Mouse (Mus musculus): ENCODE results near the gene Smpd4.
"Not testable (repeated sequence)": the region's sequence is repeated elsewhere in the genome, so short reads cannot be mapped to it uniquely, and the experiment has no call there.

The Smpd4 gene

DNA sequence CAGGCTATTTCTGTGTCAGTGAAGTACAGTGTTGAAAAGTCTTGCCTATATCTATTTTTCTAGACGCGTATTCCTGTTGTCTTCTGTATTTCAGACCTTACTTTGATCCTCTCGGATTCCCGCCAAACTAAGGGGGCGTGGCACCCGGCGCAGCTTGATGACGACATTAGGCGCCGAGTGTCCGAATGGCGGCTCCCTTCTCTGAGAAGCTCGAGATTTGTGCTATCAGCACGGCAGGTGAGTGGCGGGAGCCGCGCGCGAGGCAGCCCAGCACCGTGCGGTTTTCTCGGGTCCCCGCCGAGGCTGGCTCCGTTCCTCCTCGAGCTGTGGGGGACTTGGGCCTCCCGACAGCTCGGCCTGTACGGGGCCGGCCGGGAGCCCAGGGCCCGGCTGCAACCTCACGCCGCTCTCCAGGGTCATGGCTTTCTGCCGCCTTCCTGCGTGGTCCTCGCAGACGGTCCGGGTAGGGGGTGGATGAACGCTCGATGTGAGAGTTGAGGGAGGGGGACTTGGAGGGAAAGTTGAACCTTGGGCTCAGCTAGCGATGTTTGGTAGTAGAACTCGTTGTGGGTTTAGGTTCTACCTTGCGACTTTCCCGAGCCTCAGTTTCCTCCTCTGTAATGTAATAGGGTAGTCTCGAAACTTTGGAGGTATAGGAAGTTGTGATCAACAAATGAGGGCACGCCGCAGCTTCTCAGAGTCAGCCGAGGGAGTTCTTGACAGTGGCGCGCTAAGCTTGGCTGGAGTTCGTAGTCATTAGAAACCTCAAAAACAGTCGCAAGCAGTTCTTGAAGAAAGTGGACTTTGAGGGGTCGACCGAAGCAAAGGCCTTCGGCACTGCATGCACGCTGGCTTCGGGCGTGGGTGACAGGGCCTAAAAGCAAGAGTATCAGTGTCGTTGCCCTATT lies at the start of gene Smpd4:
Smpd4 (plus strand) TSS at position 157 of the 908 bp plus-strand sequence.
- peak; percentile 88 to 95 for DNase-seq (ENCODE audit: low spot score in 2 of 2)

DNA sequence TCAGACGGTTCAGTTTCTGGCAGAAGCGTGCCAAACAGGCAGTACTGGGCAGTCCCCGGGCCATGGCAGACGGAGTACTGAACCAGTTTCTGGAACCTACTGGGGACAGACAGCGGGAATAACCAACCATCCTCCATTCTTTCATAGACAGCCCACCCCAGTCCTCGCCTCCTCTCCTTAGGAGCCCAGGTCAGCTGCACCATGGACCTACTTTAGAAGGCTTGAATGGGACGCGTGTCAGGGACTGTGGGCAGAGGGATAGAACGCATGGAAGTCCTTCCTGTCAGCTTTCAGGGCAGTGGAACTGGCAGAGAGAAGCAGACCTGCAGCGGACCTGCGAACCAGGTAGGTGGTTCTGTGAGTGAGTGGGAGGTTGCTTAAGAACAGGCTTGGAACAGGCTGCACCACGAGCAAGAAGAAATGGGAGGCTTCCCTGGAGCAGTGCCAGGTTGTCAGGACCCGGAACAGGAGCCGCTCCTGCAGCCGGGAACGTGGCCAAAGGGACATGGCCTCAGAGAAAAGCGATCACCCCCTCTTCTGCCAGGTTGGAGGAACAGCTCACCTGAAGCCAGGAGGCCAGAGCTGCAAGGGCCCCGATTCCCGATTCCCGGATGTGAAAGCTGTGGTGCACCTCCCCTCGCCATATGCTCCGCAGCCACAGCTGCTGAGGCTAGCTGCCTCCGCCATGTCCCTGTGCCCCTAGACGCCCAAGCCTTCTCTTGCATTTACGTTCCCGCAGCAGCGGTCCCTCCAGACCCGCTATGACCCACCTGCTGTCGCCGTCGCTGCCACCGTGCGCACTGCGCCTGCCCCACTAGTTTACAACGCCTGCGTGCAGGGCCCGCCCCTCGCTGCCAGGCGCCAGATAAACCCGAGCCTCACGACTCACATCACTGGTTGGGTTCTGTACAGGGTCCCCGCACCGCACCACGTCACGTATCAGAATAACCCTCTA lies 43.0 kb upstream of the Smpd4 start:
- peak; percentile 59 to 64 for DNase-seq (ENCODE audit: low spot score in 2 of 2)

DNA sequence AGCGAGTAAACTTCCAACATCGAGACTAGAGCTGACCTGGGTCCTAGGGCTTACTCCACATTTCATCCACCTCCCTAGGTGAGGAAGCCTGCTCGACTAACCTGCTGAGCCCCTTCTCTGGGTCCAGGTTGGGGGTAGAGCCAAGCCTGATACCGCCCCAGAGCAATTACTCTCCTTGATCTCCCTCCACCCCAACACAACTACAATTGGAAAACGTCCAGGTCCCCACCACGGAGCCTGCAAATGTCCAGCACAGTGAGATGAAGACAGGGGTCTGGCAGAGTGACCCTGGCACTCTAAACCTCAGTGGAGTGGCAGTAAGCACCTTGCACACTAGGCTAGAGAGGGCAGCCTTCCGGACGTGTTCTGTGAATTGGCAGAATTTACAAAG lies 42.3 kb upstream of the Smpd4 start:
- no peak for DNase-seq (ENCODE audit: low spot score in 2 of 2)

DNA sequence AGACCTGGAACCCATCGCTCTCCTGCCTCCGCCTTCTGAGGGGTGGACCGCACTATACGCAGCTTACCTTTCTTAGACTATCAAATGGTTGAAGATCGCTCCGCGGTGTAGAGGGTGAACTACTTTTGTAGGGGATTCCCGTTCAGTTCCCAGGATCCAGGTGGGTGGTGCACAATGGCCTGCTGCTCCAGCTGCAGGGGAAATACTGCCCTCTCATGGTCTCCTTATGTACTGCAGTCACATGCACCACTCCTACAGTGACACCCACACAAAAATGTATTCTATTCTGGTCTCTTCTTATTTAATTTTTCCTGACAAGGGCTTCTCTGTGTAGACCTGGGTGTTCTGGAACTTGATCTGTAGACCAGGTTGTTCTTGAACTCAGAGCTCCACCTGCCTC lies 36.1 kb upstream of the Smpd4 start, which contains the start of gene Slc7a4:
Slc7a4 (minus strand) TSS at position 151 of the 400 bp plus-strand sequence.
- DNase-seq (ENCODE audit: low spot score in 2 of 2), result no peak

DNA sequence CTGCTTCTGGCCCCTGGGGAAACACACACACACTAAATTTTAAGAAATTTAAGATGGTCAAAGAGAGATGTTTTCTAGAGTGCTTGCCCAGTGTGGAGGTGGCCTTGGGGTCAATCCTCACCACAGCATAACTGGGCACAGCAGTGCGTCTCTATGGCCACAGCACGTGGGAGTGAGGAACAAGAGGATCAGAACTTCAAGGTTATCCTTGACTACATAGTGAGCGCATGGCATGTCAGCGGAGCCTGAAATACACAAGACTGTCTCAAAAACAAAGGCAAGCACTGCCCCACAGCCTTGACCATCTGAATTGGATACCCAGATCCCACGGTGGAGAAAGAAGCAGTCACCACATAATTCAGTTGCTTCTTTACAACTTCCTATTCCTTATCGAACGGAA lies 34.6 kb upstream of the Smpd4 start:
- no peak for DNase-seq (ENCODE audit: low spot score in 2 of 2)

DNA sequence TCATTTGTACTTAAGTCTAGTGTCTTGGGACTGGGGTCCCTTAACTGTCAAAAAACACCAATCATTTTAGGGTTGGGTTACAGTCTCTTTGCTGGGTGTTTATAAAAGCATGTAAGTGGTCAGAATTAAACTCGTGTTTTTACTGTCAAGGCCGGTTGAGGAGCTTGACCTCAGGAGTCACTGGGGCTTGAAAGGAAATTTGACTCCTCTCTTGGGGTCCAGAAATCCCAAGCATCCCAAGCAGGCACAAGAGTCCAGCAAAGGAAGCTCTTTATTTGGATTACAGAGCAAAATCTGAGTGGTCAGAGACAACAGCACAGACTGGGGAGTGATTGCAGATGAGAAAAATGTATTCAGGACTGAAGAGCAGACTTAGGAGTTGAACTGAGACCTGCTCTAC lies 28.4 kb upstream of the Smpd4 start:
- DNase-seq (ENCODE audit: low spot score in 2 of 2), result no peak

DNA sequence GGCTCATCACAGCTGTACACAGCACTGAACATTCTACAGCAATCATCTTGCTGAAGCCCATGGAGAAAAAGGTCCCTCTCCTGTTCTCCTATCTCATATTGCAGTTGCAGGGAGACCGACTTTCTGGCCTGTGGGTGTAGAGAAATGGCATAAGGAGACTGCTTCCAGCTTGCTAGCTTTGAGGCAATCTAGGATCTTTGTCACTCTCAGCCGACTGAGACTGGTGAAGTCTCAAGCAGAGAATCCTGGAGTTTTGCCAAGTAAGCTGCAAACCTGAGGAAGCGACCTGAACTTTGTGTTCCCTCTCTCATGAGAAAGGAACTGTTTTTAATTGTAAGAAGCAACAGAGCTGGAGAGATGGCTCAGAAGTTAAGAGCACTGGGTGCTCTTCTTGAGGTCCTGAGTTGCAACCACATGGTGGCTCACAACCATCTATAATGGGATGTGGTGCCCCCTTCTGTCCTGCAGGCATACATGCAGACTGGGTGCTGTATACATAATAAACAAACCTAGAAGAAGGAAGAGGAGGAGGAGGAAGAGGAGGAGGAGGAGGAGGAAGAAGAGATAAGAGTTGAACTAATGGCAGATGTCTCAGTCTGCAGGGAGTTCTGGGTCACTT lies 18.1 kb upstream of the Smpd4 start:
- no peak for DNase-seq (ENCODE audit: low spot score in 2 of 2)

DNA sequence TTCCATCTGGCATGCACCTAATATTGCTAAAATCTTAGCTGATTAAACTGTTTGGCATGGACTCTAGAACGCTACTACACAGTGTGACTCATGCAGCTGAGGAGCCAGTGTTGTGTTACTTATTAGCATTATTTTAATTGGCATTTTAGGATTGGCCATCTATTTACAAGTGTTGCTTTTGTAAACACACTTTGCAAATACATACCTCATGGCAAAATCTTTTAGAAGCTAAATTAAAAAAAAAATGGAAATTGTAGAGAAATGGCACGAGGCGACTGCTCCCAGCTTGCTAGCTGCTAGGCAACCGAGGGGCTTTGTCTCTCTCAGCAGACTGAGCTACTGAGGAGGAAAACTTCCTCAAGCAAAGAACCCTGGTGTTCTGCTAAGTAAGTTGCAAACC lies 14.2 kb upstream of the Smpd4 start:
- no peak for DNase-seq (ENCODE audit: low spot score in 2 of 2)

DNA sequence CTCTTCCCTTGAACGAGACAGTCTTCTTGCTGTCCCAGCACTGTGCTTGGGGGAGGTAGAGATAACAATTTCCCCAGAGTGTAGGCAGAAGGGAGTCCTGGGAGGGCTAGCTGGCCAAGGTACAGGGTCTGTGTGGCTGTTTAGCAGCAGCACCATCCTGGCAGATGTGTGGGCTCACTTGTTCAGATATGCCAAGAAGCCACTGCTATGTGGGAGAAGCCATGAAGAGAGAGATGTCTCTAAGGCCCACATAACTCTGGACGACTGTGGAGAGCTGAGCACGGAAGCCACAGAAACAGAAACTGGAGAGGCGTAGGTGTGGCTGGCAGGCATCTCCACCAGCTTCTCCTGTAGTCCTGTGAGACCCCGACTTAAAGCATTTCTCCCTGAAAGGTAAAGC lies 13.5 kb upstream of the Smpd4 start:
- DNase-seq (ENCODE audit: low spot score in 2 of 2), result no peak

DNA sequence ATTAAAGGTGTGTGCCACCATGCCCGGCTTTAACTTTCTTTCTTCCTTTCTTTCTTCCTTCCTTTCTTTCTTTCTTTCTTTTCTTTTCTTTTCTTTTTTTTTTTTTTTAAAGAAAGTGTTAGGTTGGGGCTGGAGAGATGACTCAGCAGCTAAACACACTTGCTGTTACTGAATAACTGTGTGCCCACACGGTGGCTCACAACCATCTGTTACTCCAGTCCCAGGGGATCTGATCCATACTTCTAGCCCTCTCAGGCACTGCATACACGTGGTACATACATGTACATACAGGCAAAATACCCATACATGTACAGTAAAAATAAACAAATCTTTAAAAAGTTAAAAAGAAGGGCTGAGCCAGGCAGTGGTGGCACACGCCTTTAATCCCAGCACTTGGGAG lies 7.8 kb upstream of the Smpd4 start:
- DNase-seq (ENCODE audit: low spot score in 2 of 2), result no peak

DNA sequence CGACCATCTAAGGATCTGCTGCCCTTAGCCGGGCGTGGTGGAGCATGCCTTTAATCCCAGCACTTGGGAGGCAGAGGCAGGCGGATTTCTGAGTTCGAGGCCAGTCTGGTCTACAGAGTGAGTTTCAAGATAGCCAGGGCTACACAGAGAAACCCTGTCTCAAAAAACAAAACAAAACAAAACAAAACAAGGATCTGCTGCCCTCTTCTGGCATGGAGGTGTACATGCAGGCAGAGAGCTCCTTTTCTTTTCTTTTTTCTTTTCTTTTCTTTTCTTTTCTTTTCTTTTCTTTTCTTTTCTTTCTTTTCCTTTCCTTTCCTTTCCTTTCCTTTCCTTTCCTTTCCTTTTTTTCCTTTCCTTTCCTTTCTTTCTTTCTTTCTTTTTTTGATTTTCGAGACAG lies 4.4 kb upstream of the Smpd4 start:
- DNase-seq (ENCODE audit: low spot score in 2 of 2), result not testable (repeated sequence)

DNA sequence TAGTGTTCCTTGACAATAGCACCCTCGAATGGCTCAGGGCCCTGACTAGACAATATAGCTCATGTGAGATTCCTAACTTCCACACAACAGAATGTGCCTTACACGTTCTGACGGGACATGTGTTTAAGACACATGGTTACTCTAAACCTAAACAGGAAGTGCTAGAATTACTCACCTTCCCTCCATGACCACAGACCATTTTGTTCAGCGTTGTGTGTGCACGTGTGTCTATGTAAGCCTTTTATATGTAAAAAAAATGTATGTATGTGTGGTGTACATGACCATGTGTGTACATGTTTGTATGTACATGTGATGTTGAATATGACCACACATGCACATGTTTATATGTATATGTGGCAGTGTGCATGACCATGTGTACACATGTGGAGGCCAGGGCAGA lies 2.9 kb upstream of the Smpd4 start:
- DNase-seq (ENCODE audit: low spot score in 2 of 2), result no peak

DNA sequence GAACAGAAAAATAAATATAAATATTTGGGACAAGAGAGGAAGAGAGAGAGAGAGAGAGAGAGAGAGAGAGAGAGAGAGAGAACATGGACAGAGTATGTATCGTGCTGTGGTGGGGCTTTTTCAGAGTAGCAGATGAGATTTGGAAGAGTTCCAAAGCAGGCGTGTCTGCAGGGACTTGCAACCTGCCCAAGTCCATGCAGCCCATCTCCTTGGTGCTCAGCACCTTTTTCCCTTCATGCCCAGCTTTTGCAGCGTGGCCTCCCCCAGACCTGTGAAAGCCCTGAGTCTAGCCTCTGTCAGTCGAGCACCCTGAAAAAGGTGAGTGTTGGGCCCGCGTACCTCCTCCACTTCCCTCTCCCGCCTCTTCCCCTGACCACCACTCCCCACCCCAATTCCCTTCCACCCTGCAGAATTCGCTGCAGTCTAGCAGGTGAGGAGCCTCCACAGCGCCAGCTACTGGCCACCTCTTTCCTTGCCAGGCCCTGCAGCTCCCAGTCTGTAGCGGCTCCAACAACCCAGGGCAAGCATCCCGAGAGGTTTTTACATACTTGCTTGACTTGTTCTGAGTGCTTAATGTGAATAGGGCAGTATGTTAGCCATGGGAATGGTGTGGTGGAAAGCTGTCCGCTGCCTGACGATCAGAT lies 1.1 kb upstream of the Smpd4 start:
- DNase-seq (ENCODE audit: low spot score in 2 of 2), result no peak

DNA sequence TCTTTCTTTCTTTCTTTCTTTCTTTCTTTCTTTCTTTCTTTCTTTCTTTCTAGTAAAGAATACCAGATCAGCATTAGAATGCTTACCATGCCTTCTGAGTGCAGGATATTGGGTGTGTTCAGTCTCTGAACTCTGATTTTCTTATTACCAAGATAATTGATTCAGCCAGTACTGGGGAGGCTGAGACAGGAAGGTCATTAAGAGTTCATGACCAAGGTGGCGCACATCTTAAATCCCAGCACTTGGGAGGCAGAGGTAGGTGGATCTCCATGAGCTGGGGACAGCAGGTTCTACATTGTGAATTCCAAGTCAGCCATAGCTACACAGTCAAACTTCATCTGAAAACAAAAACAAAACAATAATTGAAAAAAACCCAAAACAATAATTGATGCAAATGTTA lies 2.8 kb downstream of the Smpd4 start:
- DNase-seq (ENCODE audit: low spot score in 2 of 2), result no peak

DNA sequence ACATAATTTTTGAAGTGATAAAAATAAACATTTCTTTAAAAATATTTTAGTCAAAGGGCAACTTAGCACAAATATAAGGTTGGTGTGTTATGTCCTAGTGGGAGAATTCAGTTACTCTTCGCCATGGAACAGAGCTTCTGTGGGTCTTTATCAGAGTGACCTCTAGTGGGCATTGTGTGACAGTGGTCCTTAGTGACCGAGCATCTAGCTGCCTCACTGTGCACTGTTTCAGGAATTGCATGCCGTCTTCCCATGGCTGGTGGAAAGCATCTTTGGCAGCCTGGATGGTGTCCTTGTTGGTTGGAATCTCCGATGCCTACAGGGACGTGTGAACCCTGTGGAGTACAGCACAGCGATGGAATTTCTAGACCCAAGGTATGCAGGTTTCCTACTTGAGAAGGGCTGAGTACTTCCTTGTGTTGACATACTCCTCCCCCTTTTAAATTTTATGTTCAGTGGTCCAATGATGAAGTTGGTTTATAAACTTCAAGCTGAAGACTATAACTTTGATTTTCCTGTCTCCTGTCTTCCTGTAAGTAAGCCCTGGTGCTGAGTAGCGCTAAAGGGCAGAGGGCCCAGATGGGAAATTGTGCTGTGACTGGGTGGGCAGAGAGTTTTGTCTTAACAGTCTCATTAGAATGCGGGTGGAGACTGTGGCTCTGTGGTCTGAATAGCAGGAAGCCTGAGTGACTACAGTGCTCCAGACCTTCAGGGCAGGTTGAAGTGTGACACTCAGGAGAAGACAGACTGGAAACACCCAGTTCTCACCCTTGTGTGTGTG lies 6.5 kb downstream of the Smpd4 start:
- no peak for DNase-seq (ENCODE audit: low spot score in 2 of 2)

DNA sequence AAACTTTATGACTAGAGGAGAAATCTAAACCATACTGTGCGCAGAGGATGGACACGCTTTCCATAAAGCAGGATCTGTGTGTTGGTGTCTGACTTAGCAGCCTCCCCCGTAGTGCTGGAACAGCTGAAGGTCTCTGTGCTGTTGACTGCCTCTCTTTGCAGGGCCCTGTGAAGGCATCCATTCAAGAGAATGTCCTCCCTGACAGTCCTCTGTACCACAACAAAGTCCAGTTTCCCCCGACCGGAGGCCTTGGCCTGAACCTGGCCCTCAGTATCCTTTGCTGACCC lies 7.1 kb downstream of the Smpd4 start:
- DNase-seq (ENCODE audit: low spot score in 2 of 2), result no peak

DNA sequence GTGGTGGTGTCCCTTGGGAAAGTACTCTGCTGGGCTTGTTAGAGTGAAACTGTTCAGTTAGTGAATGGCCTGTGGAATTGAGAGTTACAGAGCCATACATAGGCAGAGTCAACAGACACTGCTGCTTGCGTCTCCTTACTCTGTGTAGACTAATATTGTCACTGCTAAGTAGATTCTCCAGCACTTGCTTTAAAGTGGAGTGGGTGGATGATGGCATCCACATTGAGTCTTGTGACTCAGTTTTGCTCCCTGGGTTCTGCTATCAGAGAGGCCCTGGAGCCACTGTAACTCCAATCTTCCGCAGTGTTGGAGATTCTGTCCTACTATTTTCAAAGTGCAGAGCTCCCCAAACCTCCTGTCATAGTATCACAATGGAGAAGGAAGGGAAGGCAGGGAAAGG lies 13.4 kb downstream of the Smpd4 start:
- DNase-seq (ENCODE audit: low spot score in 2 of 2), result no peak

DNA sequence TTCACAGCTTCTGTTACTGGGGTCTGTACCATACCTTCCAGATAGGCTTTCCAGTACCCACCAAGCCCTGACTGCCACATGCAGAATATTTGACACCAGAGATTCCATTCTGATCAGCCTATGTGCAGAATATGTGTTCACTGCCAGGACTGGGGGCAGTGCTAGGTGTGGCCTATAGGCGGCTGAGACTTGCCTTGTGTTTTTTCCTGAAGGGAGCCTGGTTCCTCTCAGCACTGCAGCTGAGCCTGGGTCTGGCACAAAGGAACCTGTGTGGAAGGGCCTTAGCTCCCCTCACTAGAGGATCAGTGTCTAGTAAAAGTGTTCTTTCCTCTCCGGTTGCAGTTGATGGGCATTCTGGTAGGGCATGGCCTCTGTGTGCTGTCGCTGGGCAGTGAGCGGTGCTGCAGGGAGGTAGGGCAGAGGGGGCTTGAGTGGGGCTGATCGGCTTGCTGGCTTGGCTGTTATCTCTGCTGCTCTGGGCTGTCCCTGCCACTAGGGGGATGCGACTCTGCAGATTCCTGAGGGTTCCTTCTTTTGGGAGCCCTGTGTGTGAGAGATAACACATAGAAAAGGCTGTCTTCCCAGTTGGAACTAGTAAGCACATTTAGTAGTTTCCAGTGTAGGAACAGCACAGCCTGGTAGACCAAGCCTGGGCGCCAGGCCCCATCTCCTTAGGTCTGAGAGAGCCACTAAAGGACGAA lies 14.5 kb downstream of the Smpd4 start:
- DNase-seq (ENCODE audit: low spot score in 2 of 2), result no peak

DNA sequence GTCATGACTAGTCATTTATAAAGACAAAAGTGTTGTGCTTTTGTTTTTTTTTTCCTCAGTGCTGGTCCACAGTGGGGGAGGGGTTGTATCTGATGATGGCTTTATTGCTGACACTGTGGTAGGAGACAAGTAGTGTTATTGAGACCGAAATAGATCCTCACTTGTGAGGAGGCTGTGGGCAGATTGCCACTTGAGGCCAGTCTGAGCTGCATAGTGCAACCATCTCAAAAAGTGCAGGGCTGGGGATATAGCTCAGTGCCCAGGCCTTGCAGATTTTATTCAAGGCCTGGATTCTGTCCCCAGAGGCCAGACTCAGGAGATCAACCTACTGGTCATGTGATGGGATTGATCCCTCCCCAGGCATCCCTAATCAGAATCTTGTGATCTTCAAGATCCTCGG lies 17.8 kb downstream of the Smpd4 start:
- no peak for DNase-seq (ENCODE audit: low spot score in 2 of 2)

DNA sequence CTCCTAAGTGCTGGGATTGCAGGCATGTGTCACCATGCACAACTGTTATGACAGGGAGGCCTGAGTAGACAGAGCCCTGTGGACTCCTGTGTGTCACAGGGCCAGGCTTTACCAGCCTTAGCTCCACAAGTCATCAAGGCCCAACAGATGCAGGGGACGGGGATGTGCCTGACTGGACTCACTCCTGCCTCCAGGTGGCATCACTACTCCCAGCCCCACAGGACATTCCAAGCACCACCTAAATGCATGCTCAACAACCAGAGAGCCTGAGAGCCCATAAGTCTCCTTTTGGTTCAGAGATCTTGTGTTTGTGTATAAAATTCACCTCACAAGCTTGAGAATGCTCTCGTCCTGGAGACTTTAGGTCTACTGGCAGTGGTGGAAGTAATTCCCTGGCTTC lies 18.5 kb downstream of the Smpd4 start:
- DNase-seq (ENCODE audit: low spot score in 2 of 2), result no peak
